Mouse (Mus musculus): ENCODE data around the gene Gpbar1.

Gpbar1 gene

GRCm38 (mm10) chr1:74295456-74296171, 17.3 kb downstream of the Gpbar1 start:
- peak; percentile 53 for DNase-seq (ENCODE audit: low spot score)

- no peak for DNase-seq (ENCODE audit: low spot score)
Observed at GRCm38 (mm10) chr1:74296477-74296876, 18.1 kb downstream of the Gpbar1 start.

GRCm38 (mm10) chr1:74297269-74297668, 18.9 kb downstream of the Gpbar1 start:
- DNase-seq (ENCODE audit: low spot score) = no peak

- DNase-seq (ENCODE audit: low spot score) = no peak
Observed at GRCm38 (mm10) chr1:74298157-74298750, 19.9 kb downstream of the Gpbar1 start.

- DNase-seq (ENCODE audit: low spot score) = no peak
Observed at GRCm38 (mm10) chr1:74298996-74299395, 20.6 kb downstream of the Gpbar1 start.

GRCm38 (mm10) chr1:74300347-74301110, 22.2 kb downstream of the Gpbar1 start:
- no peak for DNase-seq (ENCODE audit: low spot score)

GRCm38 (mm10) chr1:74302229-74302628, 23.9 kb downstream of the Gpbar1 start:
- DNase-seq (ENCODE audit: low spot score) = no peak

- no peak for DNase-seq (ENCODE audit: low spot score)
Observed at GRCm38 (mm10) chr1:74302835-74303234, 24.5 kb downstream of the Gpbar1 start.

- peak; percentile 50 for DNase-seq (ENCODE audit: low spot score)
Observed at GRCm38 (mm10) chr1:74303509-74304338, 25.4 kb downstream of the Gpbar1 start.

- DNase-seq (ENCODE audit: low spot score) = no peak
Observed at GRCm38 (mm10) chr1:74304339-74304790, 26.0 kb downstream of the Gpbar1 start.

- DNase-seq (ENCODE audit: low spot score) = no peak
Observed at GRCm38 (mm10) chr1:74304946-74305345, 26.6 kb downstream of the Gpbar1 start.

GRCm38 (mm10) chr1:74305522-74305921, 27.2 kb downstream of the Gpbar1 start, which contains the start of gene Tmbim1:
TSS of gene Tmbim1 (minus strand) at chr1:74305622.
- DNase-seq (ENCODE audit: low spot score) = no peak

GRCm38 (mm10) chr1:74307146-74307545, 28.8 kb downstream of the Gpbar1 start:
- DNase-seq (ENCODE audit: low spot score) = no peak

- no peak for DNase-seq (ENCODE audit: low spot score)
Observed at GRCm38 (mm10) chr1:74308001-74308964, 29.9 kb downstream of the Gpbar1 start.

- no peak for DNase-seq (ENCODE audit: low spot score)
Observed at GRCm38 (mm10) chr1:74309767-74310166, 31.4 kb downstream of the Gpbar1 start.

- no peak for DNase-seq (ENCODE audit: low spot score)
Observed at GRCm38 (mm10) chr1:74313049-74313692, 34.8 kb downstream of the Gpbar1 start.

GRCm38 (mm10) chr1:74314796-74315195, 36.4 kb downstream of the Gpbar1 start:
- DNase-seq (ENCODE audit: low spot score) = no peak

GRCm38 (mm10) chr1:74316114-74316827, 37.9 kb downstream of the Gpbar1 start:
- no peak for DNase-seq (ENCODE audit: low spot score)

GRCm38 (mm10) chr1:74318711-74319110, 40.4 kb downstream of the Gpbar1 start:
- DNase-seq (ENCODE audit: low spot score) = no peak

- DNase-seq (ENCODE audit: low spot score) = no peak
Observed at GRCm38 (mm10) chr1:74321396-74321795, 43.0 kb downstream of the Gpbar1 start.
